Mouse (Mus musculus) gastrocnemius, adult 2 months (tissue): ENCODE data around the gene B4galt5. TPM values are rescaled to one million over a fixed set of nuclear protein-coding genes. Genes with fewer than 3 reads are reported as not detected.

Source experiments
- DNase-seq: peaks from one replicate; pipeline ENCODE4 v3.0.0; 2022
- H3K27ac ChIP-seq: fragments of 200-600 bp; 2 replicates; pipeline ENCODE4 v1.8.1; 2022; ENCODE audit warnings: mild to moderate bottlenecking
- H3K4me3 ChIP-seq: fragments of 200-600 bp; 2 replicates; pipeline ENCODE4 v1.8.1; 2022; ENCODE audit warnings: mild to moderate bottlenecking, moderate library complexity
- CTCF ChIP-seq: fragments of 200-600 bp; IDR thresholded peaks from 2 replicates; pipeline ENCODE4 v1.8.1; 2022; ENCODE audit warnings: antibody characterized with exemption, mild to moderate bottlenecking, moderate library complexity
- intact Hi-C: fragments of 180-260 bp; cut with DNase I; formaldehyde crosslinking; loops from one replicate; pipeline ENCODE4 v1.15.1; 2025
- total RNA-seq, 2 experiments: library from RNA; stranded (reverse); gene quantifications; 2 replicates each; pipeline ENCODE4 v1.2.3; 2021

Gene B4galt5
- total RNA-seq, 2 experiments from 2014 or later, result 7.8 to 10.6 TPM

GRCm38 (mm10) chr2:167336384-167337213, 12.4 kb downstream of the B4galt5 start:
- peak; percentile 77 for DNase-seq
- intact Hi-C loops, result no loop called here
- TF ChIP-seq CTCF, result no peak
- Histone ChIP-seq H3K4me3 (peak overlapping the region; percentile 17; the same call in 1 of the 2 replicates), H3K27ac (peak overlapping the region; percentile 56)

- TF ChIP-seq CTCF, result no peak
- DNase-seq, result no peak
- intact Hi-C loops, result no loop called here
- no peak overlapping the region for H3K27ac ChIP-seq
- H3K4me3 ChIP-seq, result no peak overlapping the region
These were observed 13.9 kb downstream of the B4galt5 start for GRCm38 (mm10) chr2:167335066-167335465.

DNA sequence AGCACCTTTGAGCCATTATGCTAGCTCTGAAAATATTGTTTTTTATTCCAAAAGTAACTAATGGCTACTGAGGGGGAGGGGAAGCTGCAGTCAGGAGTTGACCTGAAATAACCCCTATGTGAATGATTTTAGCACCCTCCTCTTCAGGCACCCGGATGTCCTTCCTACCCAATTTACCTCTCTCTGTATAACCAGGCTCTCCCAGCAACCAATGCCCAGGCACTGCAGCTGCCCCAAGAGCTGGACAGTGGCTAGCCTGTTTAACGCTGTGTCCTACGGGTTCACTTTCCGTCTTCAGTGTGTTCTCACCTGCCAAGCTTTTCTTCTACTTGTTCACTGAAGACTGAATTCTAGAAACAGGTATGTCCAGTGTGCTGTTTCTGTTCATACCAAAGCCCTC, 14.7 kb downstream of the B4galt5 start:
- no peak overlapping the region for H3K4me3 ChIP-seq
- intact Hi-C loops, result no loop called here
- no peak for DNase-seq
- H3K27ac ChIP-seq, result no peak overlapping the region
- TF ChIP-seq CTCF, result no peak

- no peak for TF ChIP-seq CTCF
- Histone ChIP-seq H3K4me3 (no peak overlapping the region), H3K27ac (no peak overlapping the region)
- no peak for DNase-seq
- intact Hi-C loops, result no loop called here
These were observed 15.5 kb downstream of the B4galt5 start for GRCm38 (mm10) chr2:167333450-167333849.

DNA sequence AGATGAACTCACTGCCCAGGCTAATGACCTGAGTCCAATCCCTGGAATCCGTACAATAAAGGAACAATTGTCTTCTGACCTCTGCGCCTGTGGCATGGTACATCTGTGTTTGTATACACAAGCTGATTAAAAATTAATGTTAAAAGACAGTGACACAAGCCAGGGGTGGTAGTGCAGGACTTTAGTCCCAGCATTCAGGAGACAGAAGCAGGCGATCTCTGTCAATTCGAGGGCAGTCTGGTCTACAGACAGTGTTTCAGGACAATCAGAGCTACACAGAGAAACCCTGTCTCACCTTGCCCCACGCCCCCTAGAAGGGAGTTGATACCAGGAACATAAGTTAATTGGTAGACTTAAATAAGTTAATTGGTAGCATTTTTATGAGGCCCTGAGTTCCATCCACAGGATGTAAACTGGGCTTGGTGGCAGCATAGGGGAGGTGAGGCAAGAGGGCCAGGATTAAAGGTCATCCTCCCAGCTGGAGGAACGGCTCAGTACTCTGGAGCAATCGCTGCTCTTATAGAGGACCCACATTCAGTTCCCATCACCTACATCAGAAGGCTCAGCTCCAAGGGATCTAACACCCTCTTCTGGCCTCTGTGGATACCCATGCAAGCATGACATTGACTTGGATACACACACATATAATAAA, 16.5 kb downstream of the B4galt5 start:
- 0 out of 2 replicates have a peak overlapping the region, but pooled peaks have one; percentile 20 for H3K27ac ChIP-seq
- no peak for TF ChIP-seq CTCF
- no peak overlapping the region for H3K4me3 ChIP-seq
- intact Hi-C loops, result no loop called here
- no peak for DNase-seq

- peak overlapping the region; percentile 86 for H3K27ac ChIP-seq
- TF ChIP-seq CTCF, result no peak
- no peak overlapping the region for H3K4me3 ChIP-seq
- no peak for DNase-seq
- intact Hi-C loops, result no loop called here
These were observed 17.5 kb downstream of the B4galt5 start for GRCm38 (mm10) chr2:167331432-167331921.

DNA sequence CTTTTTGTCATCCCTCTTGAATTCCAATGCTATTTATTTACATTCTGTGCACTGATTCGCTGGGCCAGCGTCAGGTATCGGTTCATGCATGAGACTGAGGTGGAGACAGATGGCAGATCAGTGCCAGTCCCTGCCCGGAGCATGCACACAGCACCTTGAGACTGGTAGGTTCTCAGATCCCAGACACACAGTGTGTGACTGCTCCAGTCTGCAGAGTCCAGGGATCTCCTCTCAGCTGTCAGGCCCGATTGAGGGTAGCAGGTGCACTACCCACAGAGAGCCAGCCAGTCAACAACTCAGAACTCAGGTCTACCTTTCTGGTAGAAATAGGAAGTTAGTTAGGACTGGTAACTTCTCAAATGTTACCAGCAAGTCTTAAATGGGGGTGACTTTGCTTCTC, 18.4 kb downstream of the B4galt5 start:
- no peak for TF ChIP-seq CTCF
- peak overlapping the region; percentile 86 for H3K27ac ChIP-seq
- H3K4me3 ChIP-seq, result no peak overlapping the region
- intact Hi-C loops, result no loop called here
- DNase-seq, result peak; percentile 77

GRCm38 (mm10) chr2:167329478-167330262, 19.3 kb downstream of the B4galt5 start:
- Histone ChIP-seq H3K4me3 (no peak overlapping the region), H3K27ac (peak overlapping the region; percentile 86)
- no peak for DNase-seq
- intact Hi-C loops, result no loop called here
- no peak for TF ChIP-seq CTCF

DNA sequence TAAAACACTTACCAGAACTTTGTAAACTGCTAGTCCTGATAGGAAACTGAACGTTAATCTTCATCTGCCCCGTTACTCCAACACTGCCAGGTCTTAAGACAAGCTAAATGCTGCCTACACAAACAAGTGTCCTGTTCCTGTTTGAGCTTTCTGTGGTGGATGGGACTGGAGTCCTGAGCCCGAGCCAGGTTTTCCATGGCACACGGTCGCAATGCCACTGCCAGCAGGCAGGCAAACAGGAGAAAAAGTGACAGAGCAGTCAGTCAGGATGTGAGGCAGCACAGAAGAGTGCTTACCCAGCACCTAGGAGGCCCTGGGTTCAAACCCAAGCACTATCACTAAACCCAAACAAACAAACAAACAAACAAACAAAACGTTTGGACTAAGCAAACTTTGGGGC, 20.6 kb downstream of the B4galt5 start:
- TF ChIP-seq CTCF, result no peak
- intact Hi-C loops, result no loop called here
- Histone ChIP-seq H3K27ac (peak overlapping the region; percentile 86), H3K4me3 (no peak overlapping the region)
- peak; percentile 75 for DNase-seq

DNA sequence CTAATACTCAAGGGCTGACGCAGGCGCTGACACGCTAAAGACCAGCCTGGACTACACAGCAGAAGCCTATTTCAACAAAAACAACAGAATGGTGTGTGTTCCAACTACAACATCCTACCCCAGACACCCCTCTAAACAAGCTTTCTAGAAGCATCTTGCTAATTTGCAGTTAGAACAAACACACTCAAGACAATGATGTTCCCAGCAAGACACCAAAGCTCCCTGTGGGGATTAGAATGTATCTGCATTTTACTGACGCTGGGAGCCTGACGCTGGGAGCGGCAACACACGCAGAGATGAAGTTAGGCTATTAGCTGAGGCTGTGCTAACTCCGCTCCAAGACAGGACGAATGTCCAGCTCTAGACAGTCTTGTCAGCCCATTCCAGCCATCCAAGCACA, 22.4 kb downstream of the B4galt5 start:
- H3K27ac ChIP-seq, result no peak overlapping the region
- intact Hi-C loops, result no loop called here
- no peak for TF ChIP-seq CTCF
- no peak for DNase-seq
- H3K4me3 ChIP-seq, result no peak overlapping the region

DNA sequence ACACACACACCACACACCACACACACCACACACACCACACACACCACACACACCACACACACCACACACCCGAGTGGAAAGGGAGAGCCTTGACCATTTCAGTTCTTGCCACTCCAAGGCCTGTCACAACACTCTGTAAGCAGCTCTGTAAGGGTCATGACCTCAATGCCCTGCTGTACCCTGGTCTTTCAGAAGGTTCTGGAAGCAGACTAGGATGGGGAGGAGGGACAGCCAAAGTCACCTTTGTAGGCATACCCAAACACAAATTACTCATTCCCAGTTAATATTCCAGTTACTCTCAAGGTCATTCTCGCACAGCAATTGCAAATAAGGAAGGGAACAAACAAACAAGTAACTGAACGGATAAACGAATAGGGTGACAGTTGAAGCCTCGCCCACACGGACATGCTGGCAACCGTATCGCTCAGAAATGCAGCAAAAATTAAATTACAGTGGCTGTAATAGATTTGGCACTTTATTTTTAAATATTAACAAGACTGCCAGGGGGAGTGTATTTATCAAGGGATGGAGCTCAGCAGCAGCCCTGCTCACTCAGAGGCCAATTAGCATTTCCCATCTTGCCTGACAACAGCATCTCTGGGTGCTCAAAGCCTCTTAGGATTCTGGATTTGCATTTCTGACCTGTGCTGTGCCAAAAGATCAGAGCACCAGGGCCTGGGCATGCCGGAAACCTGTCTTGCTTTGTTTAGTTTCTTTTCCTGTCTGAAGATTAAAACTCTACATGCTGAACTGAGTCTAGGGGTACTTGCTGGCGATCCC, 24.6 kb downstream of the B4galt5 start:
- DNase-seq, result no peak
- no peak for TF ChIP-seq CTCF
- no peak overlapping the region for H3K27ac ChIP-seq
- H3K4me3 ChIP-seq, result no peak overlapping the region
- intact Hi-C loops, result no loop called here

GRCm38 (mm10) chr2:167323116-167323515, 25.9 kb downstream of the B4galt5 start:
- intact Hi-C loops, result no loop called here
- H3K4me3 ChIP-seq, result no peak overlapping the region
- no peak for DNase-seq
- no peak for TF ChIP-seq CTCF
- H3K27ac ChIP-seq, result no peak overlapping the region
